Mouse (Mus musculus): ENCODE measurements around the gene Slc29a4. TPM values are rescaled to one million over a fixed set of nuclear protein-coding genes. Genes with fewer than 3 reads are reported as not detected.
A peak's percentile ranks its signal among the peaks of the same experiment; 100 is the strongest.

Gene Slc29a4
- polyA plus RNA-seq (2015; fragmentation: Nextera tagmentation; extraction: Ambion mirVana): 0.07 and 0.16 TPM in 2 replicates

GRCm38 (mm10) chr5:142692248-142692647 is at the start of gene Slc29a4:
Gene Slc29a4, plus strand, starts transcription at chr5:142692512.
- Histone ChIP-seq H3K9me3 (ENCODE audit: low read length) (no peaks in the 10 kb centered on the region), H3K9ac (replicated peaks) (no peak within 1 kb of the TSS), H3K27me3 (ENCODE audit: insufficient read depth, low read length) (0 out of 2 replicates have a peak, but pooled peaks cover 6% of the 10 kb centered on the region), H3K4me1 (ENCODE audit: insufficient read depth) (no peaks in the 10 kb centered on the region), H3K4me2 (ENCODE audit: low read depth, low read length) (no peak within 1 kb of the TSS), H3K4me3 (ENCODE audit: low read depth, low read length) (no peak within 1 kb of the TSS), H3K27ac (ENCODE audit: low read depth) (no peak within 1 kb of the TSS), H3K36me3 (replicated peaks; ENCODE audit: insufficient read depth, low read length) (no peaks in the 10 kb centered on the region)
- no peak for ATAC-seq
- WGBS (ENCODE audit: insufficient replicate concordance): 51% methylated on average over 14 of the region's 14 CpGs
- DNase-seq: no peak
- TF ChIP-seq CTCF (IDR thresholded peaks at IDR 0.05; ENCODE audit: low read depth) (no peak), EP300 (IDR thresholded peaks at IDR 0.05; ENCODE audit: low read depth) (no peak)

GRCm38 (mm10) chr5:142648162-142648561 is 44.1 kb upstream of the Slc29a4 start:
- H3K4me3 ChIP-seq (ENCODE audit: low read depth, low read length): no peak overlapping the region
- no peak overlapping the region for H3K4me2 ChIP-seq (ENCODE audit: low read depth, low read length)
- 75% methylated on average over 7 of the region's 7 CpGs for WGBS (ENCODE audit: insufficient replicate concordance)
- DNase-seq (no peak), ATAC-seq (no peak)
- no peak overlapping the region for H3K9ac ChIP-seq (replicated peaks)
- peaks cover 38% of the 10 kb centered on the region for H3K4me1 ChIP-seq (ENCODE audit: insufficient read depth)
- no peak for TF ChIP-seq CTCF (IDR thresholded peaks at IDR 0.05; ENCODE audit: low read depth)
- TF ChIP-seq EP300 (IDR thresholded peaks at IDR 0.05; ENCODE audit: low read depth): no peak
- H3K36me3 ChIP-seq (replicated peaks; ENCODE audit: insufficient read depth, low read length): peaks cover 12% of the 10 kb centered on the region; the same call in 1 of the 2 replicates
- no peaks in the 10 kb centered on the region for H3K9me3 ChIP-seq (ENCODE audit: low read length)
- H3K27ac ChIP-seq (ENCODE audit: low read depth): no peak overlapping the region
- no peaks in the 10 kb centered on the region for H3K27me3 ChIP-seq (ENCODE audit: insufficient read depth, low read length)

GRCm38 (mm10) chr5:142649460-142650050 is 42.8 kb upstream of the Slc29a4 start:
- H3K4me3 ChIP-seq (ENCODE audit: low read depth, low read length): no peak overlapping the region
- TF ChIP-seq CTCF (IDR thresholded peaks at IDR 0.05; ENCODE audit: low read depth): no peak
- TF ChIP-seq EP300 (IDR thresholded peaks at IDR 0.05; ENCODE audit: low read depth): no peak
- 0 out of 2 replicates have a peak overlapping the region, but pooled peaks have one; percentile 67 for H3K4me2 ChIP-seq (ENCODE audit: low read depth, low read length)
- no peaks in the 10 kb centered on the region for H3K27me3 ChIP-seq (ENCODE audit: insufficient read depth, low read length)
- H3K9me3 ChIP-seq (ENCODE audit: low read length): no peaks in the 10 kb centered on the region
- no peak for ATAC-seq
- WGBS (ENCODE audit: insufficient replicate concordance): 86% methylated on average over 4 of the region's 4 CpGs
- H3K36me3 ChIP-seq (replicated peaks; ENCODE audit: insufficient read depth, low read length): peaks cover 10% of the 10 kb centered on the region
- no peak overlapping the region for H3K9ac ChIP-seq (replicated peaks)
- peaks cover 38% of the 10 kb centered on the region for H3K4me1 ChIP-seq (ENCODE audit: insufficient read depth)
- H3K27ac ChIP-seq (ENCODE audit: low read depth): peak overlapping the region; percentile 66
- no peak for DNase-seq

GRCm38 (mm10) chr5:142650390-142650789 is 41.9 kb upstream of the Slc29a4 start:
- H3K4me2 ChIP-seq (ENCODE audit: low read depth, low read length): peak overlapping the region; percentile 67
- peaks cover 38% of the 10 kb centered on the region for H3K4me1 ChIP-seq (ENCODE audit: insufficient read depth)

GRCm38 (mm10) chr5:142650794-142651497 is 41.4 kb upstream of the Slc29a4 start:
- Histone ChIP-seq H3K27ac (ENCODE audit: low read depth) (peak overlapping the region; percentile 66), H3K4me1 (ENCODE audit: insufficient read depth) (peaks cover 38% of the 10 kb centered on the region), H3K36me3 (replicated peaks; ENCODE audit: insufficient read depth, low read length) (peaks cover 13% of the 10 kb centered on the region), H3K9me3 (ENCODE audit: low read length) (no peaks in the 10 kb centered on the region), H3K4me2 (ENCODE audit: low read depth, low read length) (peak overlapping the region; percentile 67), H3K27me3 (ENCODE audit: insufficient read depth, low read length) (no peaks in the 10 kb centered on the region), H3K4me3 (ENCODE audit: low read depth, low read length) (peak overlapping the region; percentile 10), H3K9ac (replicated peaks) (no peak overlapping the region; the same call in 1 of the 2 replicates)
- ATAC-seq (peak; percentile 85), DNase-seq (peak; percentile 33)
- WGBS (ENCODE audit: insufficient replicate concordance): 50% methylated on average over 6 of the region's 6 CpGs
- peak; percentile 91 for TF ChIP-seq EP300 (IDR thresholded peaks at IDR 0.05; ENCODE audit: low read depth)
- TF ChIP-seq CTCF (IDR thresholded peaks at IDR 0.05; ENCODE audit: low read depth): peak; percentile 12; the same call in 1 of the 2 replicates

More at GRCm38 (mm10) chr5:142650390-142650789, 41.9 kb upstream of the Slc29a4 start:
- peak overlapping the region; percentile 10 for H3K4me3 ChIP-seq (ENCODE audit: low read depth, low read length)
- H3K9me3 ChIP-seq (ENCODE audit: low read length): no peaks in the 10 kb centered on the region
- peak; percentile 66 for ATAC-seq
- H3K9ac ChIP-seq (replicated peaks): no peak overlapping the region; the same call in 1 of the 2 replicates
- H3K27me3 ChIP-seq (ENCODE audit: insufficient read depth, low read length): no peaks in the 10 kb centered on the region
- WGBS (ENCODE audit: insufficient replicate concordance): 54% methylated on average over 3 of the region's 3 CpGs
- DNase-seq: no peak
- TF ChIP-seq EP300 (IDR thresholded peaks at IDR 0.05; ENCODE audit: low read depth) (no peak), CTCF (IDR thresholded peaks at IDR 0.05; ENCODE audit: low read depth) (no peak)
- peak overlapping the region; percentile 66 for H3K27ac ChIP-seq (ENCODE audit: low read depth)
- peaks cover 8% of the 10 kb centered on the region; the same call in 1 of the 2 replicates for H3K36me3 ChIP-seq (replicated peaks; ENCODE audit: insufficient read depth, low read length)

GRCm38 (mm10) chr5:142652266-142652665 is 40.0 kb upstream of the Slc29a4 start:
- no peak overlapping the region for H3K27ac ChIP-seq (ENCODE audit: low read depth)
- WGBS (ENCODE audit: insufficient replicate concordance): 79% methylated on average over 4 of the region's 4 CpGs
- DNase-seq: no peak
- no peak for ATAC-seq
- no peak overlapping the region for H3K4me3 ChIP-seq (ENCODE audit: low read depth, low read length)
- no peak overlapping the region for H3K9ac ChIP-seq (replicated peaks)
- no peak overlapping the region for H3K4me2 ChIP-seq (ENCODE audit: low read depth, low read length)
- no peaks in the 10 kb centered on the region for H3K9me3 ChIP-seq (ENCODE audit: low read length)
- peaks cover 22% of the 10 kb centered on the region for H3K36me3 ChIP-seq (replicated peaks; ENCODE audit: insufficient read depth, low read length)
- TF ChIP-seq EP300 (IDR thresholded peaks at IDR 0.05; ENCODE audit: low read depth) (no peak), CTCF (IDR thresholded peaks at IDR 0.05; ENCODE audit: low read depth) (no peak)
- peaks cover 38% of the 10 kb centered on the region for H3K4me1 ChIP-seq (ENCODE audit: insufficient read depth)
- H3K27me3 ChIP-seq (ENCODE audit: insufficient read depth, low read length): no peaks in the 10 kb centered on the region

Measured in liver, postnatal 0 days (tissue).